Mouse (Mus musculus) olfactory bulb, adult 2 months (tissue): Measurements from ENCODE around the gene Slain2.

ENCODE experiments used
- CTCF ChIP-seq: fragments of 200-500 bp; IDR thresholded peaks from 2 replicates; pipeline ENCODE4 v1.5.1; 2012; ENCODE audit warnings: low read depth, mild to moderate bottlenecking, low read length, moderate library complexity; ENCODE audit not compliant: insufficient read depth
- POLR2A ChIP-seq: fragments of 200-500 bp; IDR thresholded peaks from 2 replicates; pipeline ENCODE4 v1.6.1; 2012; ENCODE audit warnings: mild to moderate bottlenecking, low read depth, low read length, moderate library complexity; ENCODE audit not compliant: insufficient read depth

GRCm38 (mm10) chr5:72989756-72990155 is 75.7 kb downstream of the Slain2 start:
- TF ChIP-seq CTCF (no peak), POLR2A (no peak)
